Mouse (Mus musculus) embryonic facial prominence, embryonic 11.5 days (tissue): Measurements from ENCODE around the gene Dlg1. TPM values are rescaled to one million over a fixed set of nuclear protein-coding genes. Genes with fewer than 3 reads are reported as not detected.

Experiments used
- ATAC-seq: fragments of 200-750 bp; cut with Nextera tagmentation; replicated peaks from 2 replicates; pipeline ENCODE4 v1.8.0; 2017; ENCODE audit warnings: low read depth; ENCODE audit not compliant: insufficient number of reproducible peaks, low FRiP score, low TSS enrichment
- DNase-seq: peaks from one replicate; pipeline ENCODE4 v3.0.0-alpha.2; 2015; ENCODE audit warnings: low spot score
- H3K27ac ChIP-seq: fragments of 300-500 bp; sonication (generic); replicated peaks from 2 replicates; pipeline ENCODE4 v1.5.1; 2014; ENCODE audit warnings: mild to moderate bottlenecking, low read depth, low read length, control low read depth
- H3K27me3 ChIP-seq: fragments of 300-500 bp; sonication (generic); 2 replicates; pipeline ENCODE4 v1.6.1; 2014; ENCODE audit warnings: mild to moderate bottlenecking, low read length, moderate library complexity, mixed read lengths; ENCODE audit not compliant: control insufficient read depth, insufficient read depth
- H3K36me3 ChIP-seq: fragments of 300-500 bp; sonication (generic); replicated peaks from 2 replicates; pipeline ENCODE4 v1.6.1; 2014; ENCODE audit warnings: low read depth, mild to moderate bottlenecking, low read length, moderate library complexity, mixed read lengths; ENCODE audit not compliant: control insufficient read depth, insufficient read depth
- H3K4me1 ChIP-seq: fragments of 300-500 bp; sonication (generic); 2 replicates; pipeline ENCODE4 v1.6.1; 2014; ENCODE audit warnings: low read length, mixed read lengths; ENCODE audit not compliant: control insufficient read depth, insufficient read depth
- H3K4me2 ChIP-seq: fragments of 300-500 bp; sonication (generic); 2 replicates; pipeline ENCODE4 v1.6.1; 2014; ENCODE audit warnings: low read depth, mild to moderate bottlenecking, control low read depth, low read length, moderate library complexity
- H3K4me3 ChIP-seq: fragments of 300-500 bp; sonication (generic); 2 replicates; pipeline ENCODE4 v1.5.1; 2014; ENCODE audit warnings: low read depth, low read length, control low read depth
- H3K9ac ChIP-seq: fragments of 300-500 bp; sonication (generic); replicated peaks from 2 replicates; pipeline ENCODE4 v1.6.1; 2014; ENCODE audit warnings: mild to moderate bottlenecking, control low read depth, low read length
- H3K9me3 ChIP-seq: fragments of 300-500 bp; sonication (generic); replicated peaks from 2 replicates; pipeline ENCODE4 v1.6.1; 2016; ENCODE audit warnings: mild to moderate bottlenecking, low read length, inconsistent platforms, mixed read lengths; ENCODE audit not compliant: control insufficient read depth
- WGBS: fragments of 180-500 bp; shearing (Covaris S2); extraction: QIAGEN DNeasy Blood & Tissue Kit; methylation state at CpG from one replicate; pipeline ENCODE4 v1.1.7; 2014; 5-methylcytosine and 5-hydroxymethylcytosine counted together
- polyA plus RNA-seq: library from polyadenylated mRNA; unstranded; fragments of >200 nt; fragmentation: Nextera tagmentation; extraction: Ambion mirVana; gene quantifications from 2 replicates; pipeline ENCODE4 v1.2.1, GENCODE M21; 2014

Dlg1 gene
- polyA plus RNA-seq, 1 experiment from 2014 or later: 31.1 TPM

- no peaks in the 10 kb centered on the region for H3K9me3 ChIP-seq
- no peak overlapping the region for H3K9ac ChIP-seq
- no peak overlapping the region for H3K4me3 ChIP-seq
- DNase-seq: no peak
- 76% methylated on average over 14 of the region's 14 CpGs for WGBS
- H3K4me2 ChIP-seq: peak overlapping the region; percentile 10; the same call in 1 of the 2 replicates
- no peaks in the 10 kb centered on the region for H3K36me3 ChIP-seq
- H3K27ac ChIP-seq: no peak overlapping the region
- no peaks in the 10 kb centered on the region for H3K4me1 ChIP-seq
- H3K27me3 ChIP-seq: no peaks in the 10 kb centered on the region
- ATAC-seq: no peak
Observed at GRCm38 (mm10) chr16:31883302-31883701, 220.1 kb downstream of the Dlg1 start.

GRCm38 (mm10) chr16:31883902-31884301 lies 220.7 kb downstream of the Dlg1 start:
- Histone ChIP-seq H3K4me2 (no peak overlapping the region), H3K9me3 (no peaks in the 10 kb centered on the region), H3K4me1 (no peaks in the 10 kb centered on the region), H3K4me3 (no peak overlapping the region), H3K27ac (no peak overlapping the region), H3K9ac (no peak overlapping the region), H3K36me3 (no peaks in the 10 kb centered on the region), H3K27me3 (no peaks in the 10 kb centered on the region)
- WGBS: 10% methylated on average over 6 of the region's 6 CpGs
- DNase-seq (peak; percentile 36), ATAC-seq (peak; percentile 61; the same call in 1 of the 2 replicates)

GRCm38 (mm10) chr16:31890907-31891306 lies 227.7 kb downstream of the Dlg1 start:
- Histone ChIP-seq H3K9ac (no peak overlapping the region), H3K4me2 (no peak overlapping the region), H3K36me3 (no peaks in the 10 kb centered on the region), H3K4me1 (no peaks in the 10 kb centered on the region), H3K27me3 (no peaks in the 10 kb centered on the region), H3K27ac (no peak overlapping the region), H3K9me3 (no peaks in the 10 kb centered on the region), H3K4me3 (no peak overlapping the region)
- no peak for ATAC-seq
- DNase-seq: no peak
- WGBS: 78% methylated on average over 7 of the region's 7 CpGs

- Histone ChIP-seq H3K4me3 (no peak overlapping the region), H3K4me1 (no peaks in the 10 kb centered on the region), H3K9ac (no peak overlapping the region), H3K36me3 (no peaks in the 10 kb centered on the region), H3K4me2 (no peak overlapping the region), H3K27ac (no peak overlapping the region), H3K9me3 (no peaks in the 10 kb centered on the region), H3K27me3 (no peaks in the 10 kb centered on the region; the same call in 1 of the 2 replicates)
- 52% methylated on average over 5 of the region's 5 CpGs for WGBS
- no peak for ATAC-seq
- DNase-seq: no peak
Observed at GRCm38 (mm10) chr16:31893396-31894141, 230.3 kb downstream of the Dlg1 start.

GRCm38 (mm10) chr16:31896971-31897774 lies 233.9 kb downstream of the Dlg1 start:
- H3K4me1 ChIP-seq: no peaks in the 10 kb centered on the region
- H3K4me2 ChIP-seq: peak overlapping the region; percentile 51
- whole genome bisulfite sequencing: 10% methylated on average over 29 of the region's 29 CpGs
- H3K27ac ChIP-seq: no peak overlapping the region
- H3K27me3 ChIP-seq: no peaks in the 10 kb centered on the region; the same call in 1 of the 2 replicates
- H3K36me3 ChIP-seq: no peaks in the 10 kb centered on the region
- DNase-seq (peak; percentile 68), ATAC-seq (peak; percentile 58)
- no peaks in the 10 kb centered on the region for H3K9me3 ChIP-seq
- H3K4me3 ChIP-seq: peak overlapping the region; percentile 21
- peak overlapping the region; percentile 58 for H3K9ac ChIP-seq

- H3K4me1 ChIP-seq: no peaks in the 10 kb centered on the region
- no peak overlapping the region for H3K27ac ChIP-seq
- no peaks in the 10 kb centered on the region; the same call in 1 of the 2 replicates for H3K27me3 ChIP-seq
- 84% methylated on average over 18 of the region's 18 CpGs for WGBS
- no peak overlapping the region for H3K9ac ChIP-seq
- no peak for DNase-seq
- no peaks in the 10 kb centered on the region for H3K9me3 ChIP-seq
- no peaks in the 10 kb centered on the region for H3K36me3 ChIP-seq
- H3K4me2 ChIP-seq: no peak overlapping the region
- no peak overlapping the region for H3K4me3 ChIP-seq
- no peak for ATAC-seq
Observed at GRCm38 (mm10) chr16:31898546-31899326, 235.5 kb downstream of the Dlg1 start.

- Histone ChIP-seq H3K27me3 (no peaks in the 10 kb centered on the region; the same call in 1 of the 2 replicates), H3K9me3 (no peaks in the 10 kb centered on the region), H3K27ac (no peak overlapping the region), H3K9ac (no peak overlapping the region), H3K4me3 (no peak overlapping the region), H3K36me3 (no peaks in the 10 kb centered on the region), H3K4me1 (no peaks in the 10 kb centered on the region; the same call in 1 of the 2 replicates), H3K4me2 (no peak overlapping the region)
- ATAC-seq: no peak
- WGBS: 83% methylated on average over 1 of the region's 1 CpGs
- DNase-seq: no peak
Observed at GRCm38 (mm10) chr16:31901886-31902285, 238.6 kb downstream of the Dlg1 start.
